Mouse (Mus musculus) liver, adult 2 months (tissue): ENCODE data around the gene Lcp2.

ENCODE experiments used
- CTCF ChIP-seq: fragments of 200-500 bp; IDR thresholded peaks from 2 replicates; pipeline ENCODE4 v1.5.1; 2011; ENCODE audit warnings: low read depth, low read length, control low read depth
- POLR2A ChIP-seq: fragments of 200-500 bp; IDR thresholded peaks from 2 replicates; pipeline ENCODE4 v1.6.1; 2011; ENCODE audit warnings: low read length, control low read depth; ENCODE audit not compliant: insufficient read depth; ENCODE audit errors: extremely low read depth

- TF ChIP-seq CTCF (no peak), POLR2A (no peak)
Measured at GRCm38 (mm10) chr11:34058332-34058731, 11.6 kb downstream of the Lcp2 start.
